Mouse (Mus musculus): ENCODE results near the gene Tsen2. TPM values are rescaled to one million over a fixed set of nuclear protein-coding genes. Genes with fewer than 3 reads are reported as not detected.

Tsen2 gene
- polyA plus RNA-seq, 1 experiment from 2014 or later = 34.6 TPM

DNA sequence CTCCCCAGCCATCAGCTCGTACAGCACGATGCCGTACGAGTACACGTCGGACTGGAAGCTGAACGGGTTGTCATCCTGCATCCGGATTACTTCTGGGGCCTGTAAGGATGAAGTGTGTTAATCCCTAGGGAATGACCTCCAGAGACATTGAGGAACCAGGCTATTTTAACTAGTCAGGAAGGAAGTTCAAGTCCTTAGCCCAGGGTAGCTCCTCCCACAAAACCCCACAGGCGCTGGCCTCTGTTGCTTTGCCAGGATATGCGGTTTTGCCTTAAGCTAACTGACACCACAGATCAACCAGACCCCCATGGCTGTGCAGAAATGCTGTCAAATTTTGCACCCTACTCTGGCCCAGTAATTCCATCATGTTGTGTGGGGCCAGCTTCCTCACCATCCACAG lies 75.4 kb downstream of the Tsen2 start:
- peaks cover 99% of the 10 kb centered on the region for H3K36me3 ChIP-seq
- H3K4me3 ChIP-seq = no peak overlapping the region

DNA sequence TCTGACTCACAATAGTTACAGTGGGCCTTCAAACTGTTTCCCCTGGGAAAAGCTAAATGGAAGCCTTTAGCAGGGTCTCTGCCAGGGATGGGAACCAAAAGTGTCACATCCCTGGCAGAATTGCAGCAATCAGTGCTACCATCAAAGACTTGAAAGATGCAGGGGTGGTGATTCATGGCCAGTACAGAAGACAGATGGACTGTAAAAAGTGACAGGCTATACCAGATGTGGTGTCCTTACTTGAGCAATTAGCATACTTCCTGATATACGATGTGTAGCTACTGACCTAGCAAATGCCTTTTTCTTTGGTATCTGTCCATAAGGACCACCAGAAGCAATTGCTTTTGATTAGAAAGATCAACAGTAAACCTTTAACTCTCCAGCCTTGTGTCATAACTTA lies 76.5 kb downstream of the Tsen2 start:
- no peak for DNase-seq (ENCODE audit: low spot score)
- whole genome bisulfite sequencing = 91% methylated on average over 1 of the region's 1 CpGs
- no peaks in the 10 kb centered on the region for H3K27me3 ChIP-seq (ENCODE audit: insufficient read depth, poor library complexity, severe bottlenecking)
- no peak overlapping the region for H3K27ac ChIP-seq
- H3K36me3 ChIP-seq = peaks cover 99% of the 10 kb centered on the region
- no peaks in the 10 kb centered on the region for H3K9me3 ChIP-seq
- no peak overlapping the region for H3K4me3 ChIP-seq
- no peaks in the 10 kb centered on the region for H3K4me1 ChIP-seq (replicated peaks)

More for the DNA sequence above, 75.4 kb downstream of the Tsen2 start:
- no peak for DNase-seq (ENCODE audit: low spot score)
- H3K27ac ChIP-seq = no peak overlapping the region
- no peaks in the 10 kb centered on the region for H3K4me1 ChIP-seq (replicated peaks)
- H3K9me3 ChIP-seq = no peaks in the 10 kb centered on the region
- WGBS = 92% methylated on average over 10 of the region's 10 CpGs
- no peaks in the 10 kb centered on the region for H3K27me3 ChIP-seq (ENCODE audit: insufficient read depth, poor library complexity, severe bottlenecking)

DNA sequence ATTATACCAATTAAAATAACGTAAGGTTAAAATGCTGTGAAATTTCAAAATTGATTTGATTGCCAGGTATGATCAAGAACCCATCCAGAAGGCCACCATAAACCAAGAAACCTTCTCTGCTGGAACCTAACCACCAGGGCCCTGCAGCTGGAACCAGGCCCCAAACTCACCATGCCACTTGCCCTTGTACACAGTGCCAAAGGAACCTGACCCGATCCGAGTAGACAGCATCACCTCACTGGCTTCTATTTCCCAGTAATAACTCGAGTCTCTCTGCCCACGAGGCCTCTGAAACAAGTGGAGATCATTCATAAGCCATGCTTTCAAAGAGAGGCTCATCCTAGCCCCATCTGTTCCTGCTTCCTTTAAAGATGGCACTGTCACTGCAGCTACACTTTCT lies 81.7 kb downstream of the Tsen2 start:
- DNase-seq (ENCODE audit: low spot score) = no peak
- WGBS = 93% methylated on average over 5 of the region's 5 CpGs
- Histone ChIP-seq H3K27ac (no peak overlapping the region), H3K27me3 (ENCODE audit: insufficient read depth, poor library complexity, severe bottlenecking) (no peaks in the 10 kb centered on the region), H3K4me1 (replicated peaks) (no peaks in the 10 kb centered on the region), H3K4me3 (no peak overlapping the region), H3K9me3 (no peaks in the 10 kb centered on the region), H3K36me3 (peaks cover 99% of the 10 kb centered on the region)

Other genes with a start within 250 kb of the Tsen2 start
- gene Pparg, start 183.7 kb upstream of the Tsen2 start, polyA plus RNA-seq (2016; fragmentation: Nextera tagmentation; extraction: Ambion mirVana) = 0.20 TPM in 1 of 2 replicates, not detected in the other
- gene Mkrn2os, start 47.9 kb downstream of the Tsen2 start, polyA plus RNA-seq (2016; fragmentation: Nextera tagmentation; extraction: Ambion mirVana) = 0.13 and 0.16 TPM in 2 replicates
- gene Mkrn2, start 57.2 kb downstream of the Tsen2 start, polyA plus RNA-seq (2016; fragmentation: Nextera tagmentation; extraction: Ambion mirVana) = 25.0 and 28.5 TPM in 2 replicates
- 116 and 135 TPM in 2 replicates for gene Raf1, start 132.0 kb downstream of the Tsen2 start, polyA plus RNA-seq (2016; fragmentation: Nextera tagmentation; extraction: Ambion mirVana)
- 2.2 and 3.2 TPM in 2 replicates for gene Tmem40, start 217.7 kb downstream of the Tsen2 start, polyA plus RNA-seq (2016; fragmentation: Nextera tagmentation; extraction: Ambion mirVana)
- 51.1 and 53.9 TPM in 2 replicates for gene Cand2, start 229.9 kb downstream of the Tsen2 start, polyA plus RNA-seq (2016; fragmentation: Nextera tagmentation; extraction: Ambion mirVana)

All from hindbrain, embryonic 10.5 days (tissue).